Mouse (Mus musculus): ENCODE results near the gene Pdcd11. TPM values are rescaled to one million over a fixed set of nuclear protein-coding genes. Genes with fewer than 3 reads are reported as not detected.
A peak's percentile ranks its signal among the peaks of the same experiment; 100 is the strongest.

Gene Pdcd11
- polyA plus RNA-seq, 1 experiment from 2014 or later = 14.5 TPM

- 67% methylated on average over 4 of the region's 4 CpGs for WGBS
- H3K9me3 ChIP-seq = no peaks in the 10 kb centered on the region
- H3K27me3 ChIP-seq (ENCODE audit: poor library complexity, severe bottlenecking) = no peaks in the 10 kb centered on the region
- no peaks in the 10 kb centered on the region for H3K36me3 ChIP-seq (replicated peaks)
- no peak overlapping the region for H3K4me3 ChIP-seq
- H3K27ac ChIP-seq = no peak overlapping the region
- no peak for DNase-seq (ENCODE audit: extremely low spot score, low spot score)
- H3K4me1 ChIP-seq = peaks cover 6% of the 10 kb centered on the region
Measured at GRCm38 (mm10) chr19:47161669-47162068, 71.1 kb downstream of the Pdcd11 start.

- Histone ChIP-seq H3K27ac (no peak overlapping the region), H3K27me3 (ENCODE audit: poor library complexity, severe bottlenecking) (peaks cover 5% of the 10 kb centered on the region; the same call in 1 of the 2 replicates), H3K4me1 (peaks cover 12% of the 10 kb centered on the region), H3K4me3 (no peak overlapping the region), H3K9me3 (no peaks in the 10 kb centered on the region), H3K36me3 (replicated peaks) (no peaks in the 10 kb centered on the region)
- no peak for DNase-seq (ENCODE audit: extremely low spot score, low spot score)
- WGBS = 92% methylated on average over 6 of the region's 6 CpGs
Measured at GRCm38 (mm10) chr19:47163176-47163744, 72.7 kb downstream of the Pdcd11 start.

GRCm38 (mm10) chr19:47166758-47167157 is 76.2 kb downstream of the Pdcd11 start:
- H3K27ac ChIP-seq = 0 out of 2 replicates have a peak overlapping the region, but pooled peaks have one; percentile 41
- H3K36me3 ChIP-seq (replicated peaks) = no peaks in the 10 kb centered on the region
- WGBS = 13% methylated on average over 3 of the region's 3 CpGs
- H3K27me3 ChIP-seq (ENCODE audit: poor library complexity, severe bottlenecking) = peaks cover 12% of the 10 kb centered on the region; the same call in 1 of the 2 replicates
- H3K4me1 ChIP-seq = peaks cover 18% of the 10 kb centered on the region
- H3K4me3 ChIP-seq = no peak overlapping the region
- H3K9me3 ChIP-seq = peaks cover 3% of the 10 kb centered on the region; the same call in 1 of the 2 replicates
- peak; percentile 24 for DNase-seq (ENCODE audit: extremely low spot score, low spot score)

- Histone ChIP-seq H3K27me3 (ENCODE audit: poor library complexity, severe bottlenecking) (peaks cover 12% of the 10 kb centered on the region; the same call in 1 of the 2 replicates), H3K9me3 (peaks cover 3% of the 10 kb centered on the region; the same call in 1 of the 2 replicates), H3K4me1 (peaks cover 18% of the 10 kb centered on the region), H3K4me3 (no peak overlapping the region), H3K27ac (no peak overlapping the region), H3K36me3 (replicated peaks) (no peaks in the 10 kb centered on the region)
- WGBS = 56% methylated on average over 7 of the region's 7 CpGs
- no peak for DNase-seq (ENCODE audit: extremely low spot score, low spot score)
Measured at GRCm38 (mm10) chr19:47167617-47168214, 77.1 kb downstream of the Pdcd11 start.

GRCm38 (mm10) chr19:47168223-47168622 is 77.7 kb downstream of the Pdcd11 start:
- WGBS = 8% methylated on average over 13 of the region's 13 CpGs
- Histone ChIP-seq H3K4me1 (peaks cover 18% of the 10 kb centered on the region), H3K27me3 (ENCODE audit: poor library complexity, severe bottlenecking) (peaks cover 12% of the 10 kb centered on the region; the same call in 1 of the 2 replicates), H3K4me3 (peak overlapping the region; percentile 13), H3K27ac (no peak overlapping the region), H3K36me3 (replicated peaks) (no peaks in the 10 kb centered on the region), H3K9me3 (peaks cover 3% of the 10 kb centered on the region; the same call in 1 of the 2 replicates)
- DNase-seq (ENCODE audit: extremely low spot score, low spot score) = peak; percentile 38

GRCm38 (mm10) chr19:47168793-47169412 is 78.3 kb downstream of the Pdcd11 start:
- WGBS = 28% methylated on average over 11 of the region's 11 CpGs
- peak; percentile 83 for DNase-seq (ENCODE audit: extremely low spot score, low spot score)
- Histone ChIP-seq H3K36me3 (replicated peaks) (no peaks in the 10 kb centered on the region), H3K27me3 (ENCODE audit: poor library complexity, severe bottlenecking) (peaks cover 12% of the 10 kb centered on the region; the same call in 1 of the 2 replicates), H3K4me3 (peak overlapping the region; percentile 13), H3K4me1 (peaks cover 18% of the 10 kb centered on the region), H3K9me3 (peaks cover 3% of the 10 kb centered on the region; the same call in 1 of the 2 replicates), H3K27ac (no peak overlapping the region)

- Histone ChIP-seq H3K27ac (no peak overlapping the region), H3K9me3 (peaks cover 3% of the 10 kb centered on the region; the same call in 1 of the 2 replicates), H3K36me3 (replicated peaks) (no peaks in the 10 kb centered on the region), H3K4me1 (peaks cover 14% of the 10 kb centered on the region), H3K4me3 (no peak overlapping the region), H3K27me3 (ENCODE audit: poor library complexity, severe bottlenecking) (peaks cover 47% of the 10 kb centered on the region)
- DNase-seq (ENCODE audit: extremely low spot score, low spot score) = no peak
- 60% methylated on average over 3 of the region's 3 CpGs for WGBS
Measured at GRCm38 (mm10) chr19:47174515-47174914, 83.9 kb downstream of the Pdcd11 start.

- 79% methylated on average over 2 of the region's 2 CpGs for whole genome bisulfite sequencing
- Histone ChIP-seq H3K4me1 (peaks cover 18% of the 10 kb centered on the region), H3K36me3 (replicated peaks) (no peaks in the 10 kb centered on the region), H3K27me3 (ENCODE audit: poor library complexity, severe bottlenecking) (peaks cover 56% of the 10 kb centered on the region), H3K9me3 (peaks cover 2% of the 10 kb centered on the region; the same call in 1 of the 2 replicates), H3K27ac (no peak overlapping the region), H3K4me3 (no peak overlapping the region)
- DNase-seq (ENCODE audit: extremely low spot score, low spot score) = no peak
Measured at GRCm38 (mm10) chr19:47175472-47175871, 84.9 kb downstream of the Pdcd11 start.

GRCm38 (mm10) chr19:47176916-47177505 is 86.4 kb downstream of the Pdcd11 start:
- H3K9me3 ChIP-seq = peaks cover 7% of the 10 kb centered on the region
- no peak for DNase-seq (ENCODE audit: extremely low spot score, low spot score)
- no peak overlapping the region for H3K27ac ChIP-seq
- H3K4me1 ChIP-seq = peaks cover 18% of the 10 kb centered on the region
- WGBS = 79% methylated on average over 2 of the region's 2 CpGs
- H3K4me3 ChIP-seq = no peak overlapping the region
- H3K36me3 ChIP-seq (replicated peaks) = no peaks in the 10 kb centered on the region
- H3K27me3 ChIP-seq (ENCODE audit: poor library complexity, severe bottlenecking) = peaks cover 71% of the 10 kb centered on the region

GRCm38 (mm10) chr19:47178001-47178400 is 87.4 kb downstream of the Pdcd11 start:
- DNase-seq (ENCODE audit: extremely low spot score, low spot score) = peak; percentile 24
- Histone ChIP-seq H3K36me3 (replicated peaks) (no peaks in the 10 kb centered on the region), H3K27ac (no peak overlapping the region), H3K9me3 (peaks cover 10% of the 10 kb centered on the region), H3K4me3 (peak overlapping the region; percentile 80), H3K4me1 (peaks cover 18% of the 10 kb centered on the region), H3K27me3 (ENCODE audit: poor library complexity, severe bottlenecking) (peaks cover 74% of the 10 kb centered on the region)
- 19% methylated on average over 10 of the region's 10 CpGs for WGBS

- peak within 1 kb of the TSS; percentile 74 for H3K27ac ChIP-seq
- under 1% methylated on average over 98 of the region's 98 CpGs for WGBS
- H3K36me3 ChIP-seq (replicated peaks) = no peaks in the 10 kb centered on the region
- H3K4me1 ChIP-seq = peaks cover 21% of the 10 kb centered on the region
- H3K27me3 ChIP-seq (ENCODE audit: poor library complexity, severe bottlenecking) = peaks cover 74% of the 10 kb centered on the region
- peaks cover 10% of the 10 kb centered on the region for H3K9me3 ChIP-seq
- peak; percentile 65 for DNase-seq (ENCODE audit: extremely low spot score, low spot score)
- H3K4me3 ChIP-seq = peak within 1 kb of the TSS; percentile 80
Measured at GRCm38 (mm10) chr19:47178431-47179271, 88.1 kb downstream of the Pdcd11 start, which contains the start of gene Neurl1a. Gene Neurl1a (plus strand): TSS chr19:47178820.

- Histone ChIP-seq H3K27ac (peak overlapping the region; percentile 74), H3K4me1 (peaks cover 28% of the 10 kb centered on the region), H3K27me3 (ENCODE audit: poor library complexity, severe bottlenecking) (peaks cover 74% of the 10 kb centered on the region), H3K9me3 (peaks cover 10% of the 10 kb centered on the region), H3K4me3 (peak overlapping the region; percentile 80), H3K36me3 (replicated peaks) (no peaks in the 10 kb centered on the region)
- under 1% methylated on average over 39 of the region's 42 CpGs for WGBS
- peak; percentile 27 for DNase-seq (ENCODE audit: extremely low spot score, low spot score)
Measured at GRCm38 (mm10) chr19:47179272-47179809, 88.8 kb downstream of the Pdcd11 start.

Measured in forebrain, embryonic 10.5 days (tissue).